Mouse (Mus musculus) megakaryocyte-erythroid progenitor cell, adult 5-6 weeks (primary cell): ENCODE results near the gene Ppp1r16b. TPM values are rescaled to one million over a fixed set of nuclear protein-coding genes. Genes with fewer than 3 reads are reported as not detected.

ENCODE experiments used
- ATAC-seq: replicated peaks from 2 replicates; pipeline ENCODE4 v1.8.0; 2016; ENCODE audit warnings: mild to moderate bottlenecking, inconsistent platforms; ENCODE audit not compliant: severe bottlenecking, poor library complexity, low FRiP score, low TSS enrichment
- total RNA-seq, 2 experiments: library from RNA; stranded (forward) in 1 of 2; stranded (reverse) in 1 of 2; fragments of 200-1000, 215-1000 nt in 1 of 2; fragments of >200 nt in 1 of 2; fragmentation: Nextera tagmentation in 1 of 2; gene quantifications; 2 replicates each; pipeline ENCODE4 v1.2.3; 2014 to 2017

Gene Ppp1r16b
- total RNA-seq, 2 experiments from 2014 or later: 1.6 to 5.0 TPM

DNA sequence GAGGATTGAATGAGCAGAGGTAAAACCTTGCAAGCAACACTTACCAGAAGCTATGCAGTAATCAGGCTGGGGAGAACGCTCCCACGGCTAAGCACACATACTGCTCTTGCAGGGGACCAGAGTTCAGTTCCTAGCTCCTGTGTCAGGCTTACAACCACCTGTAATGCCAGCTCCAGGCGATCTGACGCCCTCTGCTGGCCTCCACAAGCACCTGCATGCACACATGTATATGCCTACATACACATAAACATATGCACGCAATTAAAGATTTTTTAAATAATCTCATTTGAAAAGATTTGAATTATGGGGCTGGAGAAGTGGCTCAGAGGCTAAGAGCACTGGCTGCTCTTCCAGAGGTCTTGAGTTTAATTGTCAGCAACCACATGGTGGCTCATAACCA lies 77.2 kb downstream of the Ppp1r16b start:
- no peak for ATAC-seq

DNA sequence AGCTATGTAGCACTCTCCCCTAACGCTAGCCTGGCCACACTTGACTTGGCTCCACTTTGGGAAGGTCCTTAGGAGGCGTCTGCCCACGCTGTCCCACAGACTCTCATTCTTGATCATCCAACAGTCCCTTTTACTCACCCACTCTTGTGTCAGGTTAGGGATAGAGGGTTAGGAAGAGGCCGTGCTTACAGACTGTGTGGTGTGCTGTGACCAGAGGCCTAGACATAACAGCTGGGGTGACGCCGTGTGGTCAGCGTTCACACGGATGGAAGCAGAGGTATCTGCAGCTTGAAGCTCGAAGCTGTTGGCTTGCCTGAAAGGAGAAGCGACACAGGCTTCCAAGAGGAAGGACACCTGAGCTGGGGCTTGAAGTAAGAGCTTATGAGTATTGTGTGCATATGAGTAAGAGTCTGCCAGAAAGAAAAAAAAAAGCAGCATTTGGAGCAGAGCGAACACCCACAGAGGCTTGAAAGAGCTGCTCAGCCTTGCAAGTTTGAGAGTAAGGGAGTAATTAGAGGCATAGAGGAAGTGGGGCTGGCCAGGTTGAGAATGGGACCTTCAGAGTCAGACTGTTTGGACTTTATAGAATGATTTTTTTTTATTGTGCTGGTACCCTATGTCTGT lies 78.4 kb downstream of the Ppp1r16b start:
- ATAC-seq: no peak

DNA sequence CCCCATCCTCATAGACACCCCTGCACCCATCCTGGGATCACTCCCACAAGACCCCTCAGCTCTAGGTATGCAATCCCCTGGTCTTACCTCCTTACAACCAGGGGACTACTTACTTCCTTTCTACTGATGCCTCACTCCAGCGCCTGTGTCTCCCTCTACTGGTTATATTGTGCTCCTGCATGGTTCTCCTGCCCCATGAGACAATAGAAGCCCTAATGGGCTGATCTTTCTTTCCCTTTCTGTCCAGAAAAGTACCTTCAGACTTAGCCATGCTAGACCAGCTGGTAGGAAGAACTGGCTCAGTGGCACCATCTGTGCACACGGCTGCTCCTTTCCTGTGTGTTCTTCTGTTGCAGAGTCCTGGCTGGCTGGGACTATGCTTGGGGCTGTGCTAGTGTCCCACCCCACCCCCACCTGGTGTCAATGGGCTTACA lies 79.9 kb downstream of the Ppp1r16b start:
- ATAC-seq: peak; percentile 84

DNA sequence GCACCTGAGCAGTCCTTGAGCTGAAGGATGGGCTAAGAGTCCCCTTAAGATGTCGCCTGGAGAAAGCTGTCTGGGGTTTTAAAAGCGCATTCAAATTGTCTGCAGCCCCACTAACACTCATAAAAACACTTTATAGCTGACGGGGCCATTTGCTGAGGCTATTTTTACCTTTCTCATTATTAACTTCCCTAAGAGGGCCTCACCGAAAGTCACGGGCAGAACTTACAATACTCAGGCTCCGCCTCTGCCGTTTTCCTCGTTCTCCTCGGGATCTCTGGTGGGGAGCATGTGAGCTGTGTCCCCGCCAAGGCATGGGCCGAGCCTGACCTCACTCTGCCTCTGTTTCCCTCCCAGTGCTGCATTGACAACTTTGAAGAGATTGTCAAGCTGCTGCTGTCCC lies 81.0 kb downstream of the Ppp1r16b start:
- no peak for ATAC-seq

DNA sequence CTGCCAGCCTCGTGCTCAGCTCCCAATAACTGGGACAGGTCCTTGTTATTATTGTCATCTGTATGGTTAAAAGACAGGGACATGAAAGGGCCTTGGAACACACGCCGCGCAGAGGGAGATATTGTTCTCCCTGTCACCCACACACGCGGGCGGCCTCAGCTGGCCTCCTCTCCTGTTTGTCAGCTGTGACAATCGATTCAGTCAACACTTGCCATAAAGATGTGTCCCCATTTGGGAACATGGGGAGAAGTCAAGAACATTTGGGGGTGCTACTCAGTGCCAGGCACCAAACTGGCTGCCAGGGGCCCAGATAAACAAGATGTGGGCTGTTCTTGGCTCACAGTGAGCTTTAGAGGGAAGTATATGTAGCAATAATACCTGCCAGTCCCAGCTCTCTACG lies 84.2 kb downstream of the Ppp1r16b start:
- no peak for ATAC-seq

DNA sequence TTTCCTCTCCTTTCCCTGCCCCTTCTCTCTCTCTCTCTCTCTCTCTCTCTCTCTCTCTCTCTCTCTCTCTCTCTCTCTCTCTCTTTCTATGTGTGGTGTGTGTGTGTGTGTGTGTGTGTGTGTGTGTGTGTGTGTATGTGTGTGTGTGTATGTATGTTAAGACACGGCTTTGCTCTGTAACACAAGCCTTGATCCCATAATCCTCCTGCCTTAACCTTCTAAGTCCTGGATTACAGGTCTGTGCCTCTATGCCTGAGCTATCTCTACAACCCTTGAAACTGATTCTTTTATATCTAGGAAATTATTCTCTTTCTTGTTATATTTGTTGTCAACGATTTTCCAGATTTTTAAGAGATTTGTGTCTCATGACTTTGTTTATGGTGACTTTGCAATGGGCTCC lies 95.0 kb downstream of the Ppp1r16b start:
- no peak for ATAC-seq

DNA sequence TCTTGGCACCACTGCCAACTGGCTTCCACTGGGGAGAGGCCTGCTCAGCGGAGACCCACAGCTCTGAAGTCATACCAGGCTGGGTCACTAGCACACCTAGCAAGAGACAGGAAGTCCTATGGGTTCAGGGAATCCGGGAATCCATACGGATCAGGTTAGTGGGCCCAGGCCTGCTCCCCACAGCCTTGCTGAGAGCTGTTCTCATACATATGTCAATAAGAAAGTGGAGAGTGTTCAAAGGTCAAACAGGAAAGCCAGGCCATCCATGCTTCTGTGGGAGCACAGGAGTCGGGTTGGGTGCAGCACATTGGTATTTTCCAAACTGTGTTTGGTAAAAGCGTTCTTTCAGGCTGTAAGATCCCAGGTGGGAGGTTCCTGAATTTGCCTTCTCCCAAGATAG lies 97.1 kb downstream of the Ppp1r16b start:
- ATAC-seq: no peak

DNA sequence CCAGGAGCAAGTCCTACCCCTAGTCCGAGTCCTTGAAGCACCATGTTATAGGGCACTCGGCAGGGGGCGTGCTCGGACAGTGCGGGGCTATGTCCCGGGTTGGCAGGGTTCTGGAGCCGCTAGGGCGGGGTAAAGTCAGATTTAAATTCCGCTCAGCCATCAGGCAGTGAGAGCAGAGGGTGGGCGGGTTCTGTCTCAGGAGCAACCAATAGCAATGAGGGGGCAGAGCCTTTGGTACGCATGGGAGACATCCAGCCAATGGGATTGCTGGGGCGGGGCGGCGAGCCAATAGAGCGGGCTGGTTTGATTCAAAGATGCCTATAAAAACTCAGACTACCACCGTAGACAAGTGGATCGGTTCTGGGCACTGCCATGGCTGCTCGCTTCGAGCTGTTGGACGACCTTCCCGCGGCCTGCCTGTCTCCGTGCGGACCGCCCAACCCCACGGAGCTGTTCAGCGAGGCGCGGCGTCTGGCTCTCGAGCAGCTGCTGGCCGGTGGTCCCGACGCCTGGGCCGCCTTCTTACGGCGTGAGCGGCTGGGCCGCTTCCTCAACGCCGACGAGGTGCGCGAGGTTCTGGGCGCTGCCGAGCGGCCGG lies 102.6 kb downstream of the Ppp1r16b start, which contains the start of gene Fam83d:
Fam83d (plus strand) TSS at position 352 of the 598 bp plus-strand sequence.
- peak; percentile 92 for ATAC-seq

DNA sequence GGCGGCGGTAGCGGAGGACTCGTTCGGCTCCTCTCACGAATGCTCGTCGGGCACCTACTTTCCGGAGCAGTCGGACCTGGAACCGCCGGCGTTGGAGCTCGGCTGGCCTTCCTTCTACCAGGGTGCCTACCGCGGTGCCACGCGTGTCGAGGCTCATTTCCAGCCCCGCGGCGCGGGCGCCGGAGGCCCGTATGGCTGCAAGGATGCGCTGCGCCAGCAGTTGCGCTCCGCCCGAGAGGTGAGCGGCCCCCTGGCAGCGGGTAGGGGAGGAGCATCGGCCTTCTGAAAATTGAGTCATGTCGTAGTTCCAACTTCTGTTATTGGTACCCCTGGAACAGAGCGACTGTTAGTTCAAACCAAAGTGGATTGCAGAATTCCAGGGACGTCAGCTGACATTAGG lies 103.2 kb downstream of the Ppp1r16b start:
- ATAC-seq: peak; percentile 49

DNA sequence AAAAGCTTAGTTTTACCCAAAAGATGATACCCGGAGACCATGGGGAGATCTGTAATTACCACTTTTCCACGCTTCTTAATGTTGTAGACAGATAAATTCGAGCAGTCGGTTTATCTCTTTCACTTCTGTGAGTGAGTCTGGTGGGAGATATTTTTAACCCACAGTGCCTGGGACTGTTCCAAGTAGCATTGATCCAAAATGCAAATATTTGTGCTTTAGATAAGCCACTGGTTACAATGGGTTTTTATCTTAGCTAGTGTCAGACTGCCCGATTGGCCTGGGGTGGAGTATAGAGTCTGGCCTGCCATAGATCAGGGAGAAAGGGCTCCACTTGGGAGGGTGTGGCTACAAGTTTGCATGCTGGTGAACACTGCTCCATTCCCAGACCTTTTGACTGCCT lies 103.6 kb downstream of the Ppp1r16b start:
- ATAC-seq: peak; percentile 76

DNA sequence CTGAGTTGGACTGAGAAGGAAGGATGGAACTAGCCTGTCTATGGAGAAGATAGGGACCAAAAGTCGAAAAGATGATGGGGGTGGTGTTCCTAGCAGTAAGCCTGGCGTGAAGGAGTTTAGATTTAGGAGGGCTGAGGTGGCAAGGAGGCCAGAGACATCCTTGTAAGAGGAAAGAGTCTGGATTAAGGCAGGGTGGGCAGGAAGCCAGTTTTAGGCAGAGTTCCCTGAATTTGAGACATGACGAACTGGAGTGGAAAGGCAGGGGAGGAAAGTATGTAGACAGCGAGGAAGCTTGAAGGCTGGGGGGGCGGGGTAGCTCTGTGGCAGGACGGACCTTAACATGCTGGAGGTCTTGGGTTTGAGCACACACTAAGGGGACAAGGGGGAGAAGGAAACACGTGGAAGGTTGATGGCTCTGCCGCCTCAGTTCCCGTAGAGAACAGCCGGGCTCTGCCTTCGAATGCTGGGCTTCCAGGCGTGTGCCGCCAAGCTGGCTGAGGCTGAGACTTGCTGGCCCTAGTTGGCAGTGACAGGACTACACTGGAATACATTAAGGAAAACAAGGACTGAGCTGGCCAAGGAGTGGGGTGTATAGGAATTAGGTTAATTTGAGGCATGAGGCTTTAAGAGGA lies 105.0 kb downstream of the Ppp1r16b start:
- no peak for ATAC-seq

DNA sequence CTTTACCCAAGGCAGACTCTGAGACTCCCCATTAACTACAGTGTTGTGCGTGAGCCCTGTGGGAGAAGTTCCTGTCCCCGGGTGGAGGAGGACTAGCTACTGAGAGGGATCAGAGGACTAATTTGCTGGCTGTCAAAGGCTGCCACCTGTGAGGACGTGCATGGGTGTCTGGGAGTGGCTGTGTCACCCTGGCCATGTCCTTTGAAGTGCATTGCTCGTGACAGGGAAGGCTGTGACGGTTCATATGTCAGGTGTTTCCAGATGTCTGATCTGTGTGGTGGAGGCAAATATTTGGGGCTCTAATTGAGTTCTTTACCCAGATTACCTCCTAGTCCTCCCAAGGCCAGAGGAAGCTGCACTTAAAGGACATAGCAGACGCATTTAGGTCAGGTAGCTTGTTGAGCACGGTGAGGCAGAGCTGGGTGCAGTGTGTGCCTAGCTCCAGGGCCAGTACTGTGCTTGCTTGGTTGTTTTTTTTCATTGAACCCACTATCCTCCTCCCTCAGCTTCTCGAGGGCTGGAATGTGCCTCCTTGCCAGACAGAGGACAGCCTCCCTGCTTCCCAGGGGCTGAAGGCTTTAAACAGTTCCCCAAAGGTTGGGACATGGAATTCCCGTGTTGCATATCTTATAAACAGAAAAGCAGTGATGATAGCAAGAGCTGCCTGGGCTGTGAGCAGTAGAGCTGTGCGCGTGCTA lies 106.0 kb downstream of the Ppp1r16b start:
- no peak for ATAC-seq

DNA sequence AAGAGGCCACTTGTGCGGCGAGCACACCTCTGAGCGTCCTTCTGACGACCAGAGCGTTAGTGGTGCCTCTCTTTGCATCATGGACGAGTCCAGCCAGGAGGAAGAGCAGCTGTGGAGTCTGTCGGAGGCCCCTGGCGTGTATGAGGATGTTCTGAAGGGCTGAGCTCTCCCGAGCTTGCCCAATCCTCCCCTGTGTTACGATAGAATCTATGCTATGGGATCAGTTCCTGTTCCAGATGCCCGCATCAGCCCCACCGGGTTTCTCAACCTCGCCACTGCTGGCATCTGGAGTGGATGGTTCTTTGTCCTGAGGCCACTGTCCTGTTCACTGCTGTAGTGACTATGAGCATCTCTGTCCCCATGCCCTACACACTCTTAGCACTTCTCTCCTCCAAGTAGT lies 107.6 kb downstream of the Ppp1r16b start:
- no peak for ATAC-seq

DNA sequence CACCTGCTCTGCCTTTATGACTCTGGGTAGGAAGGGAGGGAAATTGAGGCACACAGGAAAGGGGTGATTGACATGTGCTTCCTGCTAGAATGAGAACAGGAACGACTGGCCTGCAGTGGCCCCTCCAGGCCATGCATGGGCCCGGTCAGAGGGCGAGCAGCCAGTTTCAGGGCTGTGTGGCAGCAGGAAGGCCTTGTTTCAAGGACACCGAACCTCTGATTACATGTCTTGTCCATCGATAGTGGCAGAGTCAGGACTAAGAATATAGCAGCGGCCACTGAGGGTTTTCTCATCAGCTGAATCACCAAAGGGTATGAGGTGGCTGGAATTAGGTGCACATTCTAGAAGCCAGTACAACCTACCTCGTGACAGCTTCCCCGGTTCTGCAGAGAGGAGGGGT lies 109.7 kb downstream of the Ppp1r16b start:
- no peak for ATAC-seq

DNA sequence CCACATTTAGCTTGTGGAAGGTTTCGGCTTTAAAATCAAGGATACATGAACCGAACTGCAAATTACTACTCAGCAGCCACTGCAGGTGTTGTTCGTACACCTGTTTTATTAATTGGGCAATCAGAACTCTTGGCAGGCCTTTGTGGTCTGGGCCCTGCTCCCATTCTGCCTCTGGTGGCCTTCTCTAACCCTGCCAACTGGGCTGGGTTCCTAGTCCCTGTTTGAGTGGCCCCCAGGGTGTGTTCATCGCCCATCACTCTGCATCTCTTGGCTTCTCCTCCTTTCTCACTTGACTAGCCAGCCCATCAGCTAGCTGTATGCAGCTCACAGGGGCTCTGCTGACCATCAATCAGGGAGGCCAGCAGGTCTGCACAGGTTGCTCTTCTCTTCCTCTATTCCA lies 111.5 kb downstream of the Ppp1r16b start:
- ATAC-seq: no peak

DNA sequence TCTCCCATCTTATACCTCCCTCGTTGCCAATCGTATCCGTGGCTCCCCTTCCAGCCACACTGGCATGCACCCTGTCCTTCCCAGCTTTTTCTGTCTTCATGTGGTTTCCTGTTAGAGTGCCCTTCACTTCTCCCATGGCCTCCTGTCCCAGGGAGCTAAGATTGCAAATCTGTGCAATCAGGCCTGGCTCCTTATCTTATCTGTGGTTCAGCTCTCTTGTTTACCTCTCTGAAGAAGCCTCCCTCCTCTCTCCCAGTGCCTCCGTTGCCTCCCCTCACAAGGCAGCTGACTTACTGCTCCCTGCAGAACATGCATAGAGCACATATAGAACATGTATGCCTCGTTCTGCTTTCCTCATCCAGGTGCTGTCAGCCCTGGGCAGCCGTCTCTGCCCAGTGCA lies 112.3 kb downstream of the Ppp1r16b start:
- ATAC-seq: no peak

DNA sequence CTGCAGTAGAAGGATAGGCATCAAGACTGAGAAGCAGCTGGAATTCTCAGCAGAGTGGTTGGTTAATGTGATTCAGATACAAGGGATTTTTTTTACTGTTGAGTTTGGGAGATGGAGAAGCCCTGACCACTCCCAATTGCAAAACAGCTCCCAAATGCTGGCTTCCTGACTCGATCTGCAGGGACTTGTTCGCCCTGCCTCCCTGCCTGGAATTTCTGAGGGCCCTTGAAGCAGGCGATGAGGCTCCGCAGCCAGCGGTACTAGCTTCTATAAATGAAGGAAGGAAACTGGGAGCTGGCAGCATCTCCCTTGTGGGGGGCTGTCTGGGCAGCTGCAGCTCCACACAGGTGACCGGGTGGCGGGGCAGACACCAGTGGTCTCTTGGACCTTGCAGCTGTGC lies 113.2 kb downstream of the Ppp1r16b start:
- ATAC-seq: no peak

DNA sequence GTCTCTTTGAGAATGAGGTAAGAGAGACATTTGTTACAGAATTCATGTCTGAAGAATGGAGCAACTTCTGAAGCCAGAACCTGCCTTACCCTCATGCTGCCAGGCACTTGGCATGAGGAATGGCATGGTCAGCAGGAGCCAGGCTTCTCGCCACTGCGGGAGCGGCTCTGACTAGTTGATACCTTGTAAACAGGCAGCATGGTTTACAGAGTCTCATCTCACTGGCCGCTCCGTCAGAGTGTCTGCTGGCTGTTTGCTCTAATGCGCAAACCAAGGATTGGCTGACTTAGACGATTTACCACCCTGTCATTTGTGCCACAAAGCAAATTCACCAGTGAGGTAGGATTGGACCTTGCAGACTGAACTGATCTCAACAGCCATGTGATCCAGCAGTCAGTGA lies 115.9 kb downstream of the Ppp1r16b start:
- ATAC-seq: no peak

DNA sequence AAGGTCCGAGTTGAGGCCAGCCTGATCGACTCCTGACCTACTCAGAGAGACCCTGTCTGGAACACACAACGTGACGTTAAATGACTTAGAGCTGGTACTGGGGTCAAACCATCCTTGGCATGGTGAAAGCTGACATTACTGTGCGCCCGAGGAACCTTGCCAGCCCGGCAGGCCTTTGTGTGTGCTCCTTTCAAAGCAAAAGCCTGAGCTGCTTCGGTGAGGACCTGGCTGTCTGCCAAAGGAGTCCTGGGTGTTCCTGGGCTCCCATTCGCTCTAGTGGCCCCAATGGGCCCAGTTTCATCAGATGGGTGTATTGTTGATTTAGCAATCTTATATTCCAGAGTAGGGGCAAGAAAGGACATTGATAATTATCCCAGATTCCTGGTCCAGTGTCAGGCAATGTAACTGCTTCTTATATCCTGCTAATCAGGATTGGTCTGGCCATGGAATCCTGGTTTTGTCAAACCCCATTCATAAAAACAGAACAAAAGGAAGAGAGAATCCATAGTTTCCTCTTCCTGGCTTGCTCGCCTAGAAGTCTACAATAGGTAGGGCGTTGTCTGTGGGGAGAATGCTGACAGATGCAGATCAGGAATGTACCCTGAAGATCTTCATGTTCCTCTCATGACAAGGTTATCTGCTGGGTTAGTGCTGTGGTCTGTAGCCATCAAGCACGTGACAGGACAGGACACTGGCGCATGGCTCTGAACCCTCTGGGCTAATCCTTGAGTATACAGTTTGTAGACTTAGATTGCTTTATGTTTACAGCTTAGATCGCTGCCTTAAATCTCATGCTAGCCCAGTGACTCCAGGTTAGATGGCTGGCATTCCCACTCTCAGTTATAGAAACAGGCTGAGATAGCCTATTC lies 122.0 kb downstream of the Ppp1r16b start:
- ATAC-seq: 0 out of 2 replicates have a peak, but pooled peaks have one; percentile 24
